Mouse (Mus musculus) thymus, adult 2 months (tissue): ENCODE measurements around the gene Hmbs. TPM values are rescaled to one million over a fixed set of nuclear protein-coding genes. Genes with fewer than 3 reads are reported as not detected.
A peak's percentile ranks its signal among the peaks of the same experiment; 100 is the strongest.

ENCODE experiments used
- DNase-seq: peaks from one replicate; pipeline ENCODE4 v3.0.0; 2021
- H3K27ac ChIP-seq: fragments of 200-500 bp; 2 replicates; pipeline ENCODE4 v1.5.1; 2012; ENCODE audit warnings: low read length, control low read depth; ENCODE audit not compliant: control insufficient read depth, insufficient read depth
- H3K27me3 ChIP-seq: fragments of 200-500 bp; 2 replicates; pipeline ENCODE4 v1.6.1; 2012; ENCODE audit warnings: mild to moderate bottlenecking, low read length, moderate library complexity, mixed read lengths; ENCODE audit not compliant: control insufficient read depth, insufficient read depth
- H3K36me3 ChIP-seq: fragments of 200-500 bp; 2 replicates; pipeline ENCODE4 v1.6.1; 2012; ENCODE audit warnings: mild to moderate bottlenecking, low read length, moderate library complexity; ENCODE audit not compliant: control insufficient read depth, insufficient read depth
- H3K4me1 ChIP-seq: fragments of 200-500 bp; replicated peaks from 2 replicates; pipeline ENCODE4 v1.6.1; 2012; ENCODE audit warnings: low read length; ENCODE audit not compliant: control insufficient read depth, insufficient read depth
- H3K4me3 ChIP-seq: fragments of 200-500 bp; 2 replicates; pipeline ENCODE4 v1.5.1; 2012; ENCODE audit warnings: mild to moderate bottlenecking, low read length, control low read depth, moderate library complexity; ENCODE audit not compliant: control insufficient read depth, insufficient read depth
- CTCF ChIP-seq: fragments of 200-500 bp; IDR thresholded peaks from 2 replicates; pipeline ENCODE4 v1.5.1; 2012; ENCODE audit warnings: mild to moderate bottlenecking, control low read depth, low read length, moderate library complexity, borderline replicate concordance; ENCODE audit not compliant: control insufficient read depth, poor library complexity, insufficient read depth; ENCODE audit errors: extremely low read depth
- POLR2A ChIP-seq: fragments of 200-500 bp; IDR thresholded peaks from 2 replicates; pipeline ENCODE4 v1.6.1; 2012; ENCODE audit warnings: mild to moderate bottlenecking, low read length, control low read depth, moderate library complexity; ENCODE audit not compliant: control insufficient read depth, poor library complexity, insufficient read depth; ENCODE audit errors: extremely low read depth
- WGBS: fragments of 180-500 bp; shearing (Covaris S2); methylation state at CpG from one replicate; pipeline ENCODE4 v1.1.7; 2018; 5-methylcytosine and 5-hydroxymethylcytosine counted together
- polyA plus RNA-seq: library from polyadenylated mRNA; depleted of rRNA; stranded (reverse); fragments of >200 nt; gene quantifications from 2 replicates; pipeline ENCODE4 v1.2.3, GENCODE M21; 2012

Hmbs gene
- polyA plus RNA-seq, 1 experiment: 42.2 TPM

- H3K4me3 ChIP-seq: peak within 1 kb of the TSS; percentile 94
- peak; percentile 82 for DNase-seq
- H3K4me1 ChIP-seq: peaks cover 24% of the 10 kb centered on the region
- WGBS: under 1% methylated on average over 66 of the region's 67 CpGs
- H3K27ac ChIP-seq: no peak within 1 kb of the TSS
- peak; percentile 55; the same call in 1 of the 2 replicates for TF ChIP-seq POLR2A
- TF ChIP-seq CTCF: 0 out of 2 replicates have a peak, but pooled peaks have one; percentile 20
- H3K36me3 ChIP-seq: peaks cover 13% of the 10 kb centered on the region
- H3K27me3 ChIP-seq: no peaks in the 10 kb centered on the region
Measured at GRCm38 (mm10) chr9:44319887-44320798, 23.9 kb downstream of the Hmbs start, which contains the start of gene C2cd2l. Gene C2cd2l, minus strand, starts transcription at chr9:44320285.

- no peaks in the 10 kb centered on the region for H3K27me3 ChIP-seq
- no peak for TF ChIP-seq POLR2A
- TF ChIP-seq CTCF: no peak
- 3% methylated on average over 37 of the region's 37 CpGs for WGBS
- peaks cover 21% of the 10 kb centered on the region for H3K36me3 ChIP-seq
- DNase-seq: peak; percentile 46
- no peak overlapping the region for H3K27ac ChIP-seq
- H3K4me1 ChIP-seq: peaks cover 24% of the 10 kb centered on the region
- H3K4me3 ChIP-seq: peak overlapping the region; percentile 94
Measured at GRCm38 (mm10) chr9:44319105-44319886, 24.7 kb downstream of the Hmbs start.

- 27% methylated on average over 3 of the region's 3 CpGs for WGBS
- H3K4me1 ChIP-seq: peaks cover 24% of the 10 kb centered on the region
- DNase-seq: no peak
- H3K27ac ChIP-seq: no peak overlapping the region
- peak overlapping the region; percentile 94 for H3K4me3 ChIP-seq
- H3K27me3 ChIP-seq: no peaks in the 10 kb centered on the region
- H3K36me3 ChIP-seq: peaks cover 27% of the 10 kb centered on the region
- TF ChIP-seq CTCF: no peak
- no peak for TF ChIP-seq POLR2A
Measured at GRCm38 (mm10) chr9:44318826-44319095, 25.3 kb downstream of the Hmbs start.

- no peak for TF ChIP-seq POLR2A
- no peak for TF ChIP-seq CTCF
Measured at GRCm38 (mm10) chr9:44318076-44318825, 25.8 kb downstream of the Hmbs start.

GRCm38 (mm10) chr9:44317452-44317851 lies 26.6 kb downstream of the Hmbs start:
- 97% methylated on average over 4 of the region's 4 CpGs for WGBS
- no peaks in the 10 kb centered on the region for H3K27me3 ChIP-seq

More at GRCm38 (mm10) chr9:44318076-44318825, 25.8 kb downstream of the Hmbs start:
- peak overlapping the region; percentile 94; the same call in 1 of the 2 replicates for H3K4me3 ChIP-seq
- no peak for DNase-seq
- peaks cover 30% of the 10 kb centered on the region for H3K36me3 ChIP-seq
- H3K4me1 ChIP-seq: peaks cover 24% of the 10 kb centered on the region
- H3K27ac ChIP-seq: no peak overlapping the region
- WGBS: 90% methylated on average over 5 of the region's 5 CpGs
- H3K27me3 ChIP-seq: no peaks in the 10 kb centered on the region

GRCm38 (mm10) chr9:44314910-44315309 lies 29.1 kb downstream of the Hmbs start:
- WGBS: 97% methylated on average over 18 of the region's 18 CpGs
- no peak overlapping the region for H3K4me3 ChIP-seq
- no peaks in the 10 kb centered on the region for H3K27me3 ChIP-seq
- TF ChIP-seq CTCF (no peak), POLR2A (no peak)
- peaks cover 48% of the 10 kb centered on the region for H3K36me3 ChIP-seq
- DNase-seq: no peak
- H3K4me1 ChIP-seq: peaks cover 20% of the 10 kb centered on the region
- no peak overlapping the region for H3K27ac ChIP-seq

More at GRCm38 (mm10) chr9:44317452-44317851, 26.6 kb downstream of the Hmbs start:
- no peak for DNase-seq
- Histone ChIP-seq H3K27ac (no peak overlapping the region), H3K4me1 (peaks cover 24% of the 10 kb centered on the region), H3K36me3 (peaks cover 38% of the 10 kb centered on the region), H3K4me3 (no peak overlapping the region)
- TF ChIP-seq POLR2A: no peak
- no peak for TF ChIP-seq CTCF
